Mouse (Mus musculus): ENCODE results near the gene Elavl1. TPM values are rescaled to one million over a fixed set of nuclear protein-coding genes. Genes with fewer than 3 reads are reported as not detected.

Elavl1 gene
- polyA plus RNA-seq, 1 experiment from 2014 or later: 90.9 TPM

DNA sequence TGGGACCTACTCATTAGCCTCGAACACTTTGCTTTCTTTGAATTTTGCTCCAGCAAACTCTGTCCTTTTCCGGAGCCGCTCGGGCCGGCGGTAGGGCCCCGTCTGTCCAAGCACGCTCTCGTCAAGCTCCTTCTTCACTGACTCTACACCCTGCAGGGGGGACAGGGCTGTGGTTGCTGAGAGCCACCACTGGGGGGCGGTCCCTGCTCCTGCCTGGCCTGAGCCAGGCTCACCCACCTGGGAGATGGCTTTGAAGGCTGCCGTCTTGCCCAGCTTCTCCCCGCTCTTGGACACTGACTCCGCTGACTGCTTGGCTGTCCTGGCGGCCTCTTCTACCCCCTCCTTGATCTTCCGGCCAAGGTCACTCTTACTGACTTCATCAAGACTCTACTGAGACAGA, 57.6 kb downstream of the Elavl1 start:
- H3K4me3 ChIP-seq (ENCODE audit: low read depth, low read length): no peak overlapping the region
- H3K36me3 ChIP-seq (ENCODE audit: insufficient read depth, low read length): peaks cover 37% of the 10 kb centered on the region
- DNase-seq (ENCODE audit: low spot score) (no peak), ATAC-seq (0 out of 2 replicates have a peak, but pooled peaks have one; percentile 41)
- H3K9me3 ChIP-seq (ENCODE audit: low read length): no peaks in the 10 kb centered on the region
- 79% methylated on average over 15 of the region's 15 CpGs for WGBS
- H3K4me2 ChIP-seq (replicated peaks; ENCODE audit: low read depth, low read length): no peak overlapping the region
- no peaks in the 10 kb centered on the region for H3K4me1 ChIP-seq (ENCODE audit: insufficient read depth, low read depth, low read length)
- H3K9ac ChIP-seq (replicated peaks; ENCODE audit: low read depth): no peak overlapping the region
- H3K27me3 ChIP-seq (replicated peaks; ENCODE audit: insufficient read depth, low read length): no peaks in the 10 kb centered on the region
- no peak overlapping the region for H3K27ac ChIP-seq (ENCODE audit: low read length)
- no peak for TF ChIP-seq EP300 (IDR thresholded peaks at IDR 0.05)
- peak; percentile 56 for TF ChIP-seq CTCF (IDR thresholded peaks at IDR 0.05)

DNA sequence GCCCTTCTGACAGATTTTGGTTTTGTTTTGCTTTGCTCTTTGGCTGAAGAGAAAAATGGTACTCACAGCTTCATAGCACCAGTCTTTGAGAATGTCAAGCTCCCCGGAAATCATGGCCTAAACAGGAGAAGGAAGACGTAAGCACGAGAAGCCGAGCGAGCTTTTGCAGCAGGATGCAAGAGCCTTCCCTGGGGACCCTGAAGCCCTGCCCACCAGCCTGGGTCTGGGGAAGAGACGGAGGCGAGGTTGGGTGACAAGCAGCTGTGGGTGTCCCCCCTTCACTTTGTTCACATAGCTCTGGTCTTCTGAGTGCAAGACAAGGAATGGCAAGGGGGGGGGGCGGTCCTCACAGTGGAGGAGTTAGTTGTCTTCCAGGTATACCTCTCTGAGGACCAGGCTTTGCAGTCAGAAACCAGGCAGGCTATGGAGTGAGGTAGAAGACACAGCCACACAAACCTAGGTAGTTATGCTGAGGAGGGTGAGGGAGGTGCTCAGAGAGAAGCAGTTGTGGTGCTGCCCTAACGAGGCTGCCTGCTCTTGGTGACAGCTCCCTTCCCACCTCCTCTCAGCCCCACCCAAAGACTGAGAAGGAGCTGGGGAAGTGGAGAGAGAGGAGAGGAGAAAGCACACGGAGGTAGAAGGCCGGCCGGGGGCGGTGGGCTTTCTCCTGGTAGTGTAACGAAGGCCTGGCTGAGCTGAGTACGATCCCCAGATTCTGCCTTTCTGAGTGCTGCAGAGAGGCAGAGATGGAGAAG, 59.9 kb downstream of the Elavl1 start:
- no peaks in the 10 kb centered on the region for H3K27me3 ChIP-seq (replicated peaks; ENCODE audit: insufficient read depth, low read length)
- no peak overlapping the region for H3K4me2 ChIP-seq (replicated peaks; ENCODE audit: low read depth, low read length)
- 90% methylated on average over 15 of the region's 15 CpGs for WGBS
- no peak overlapping the region for H3K27ac ChIP-seq (ENCODE audit: low read length)
- no peak for TF ChIP-seq EP300 (IDR thresholded peaks at IDR 0.05)
- TF ChIP-seq CTCF (IDR thresholded peaks at IDR 0.05): no peak
- H3K4me1 ChIP-seq (ENCODE audit: insufficient read depth, low read depth, low read length): no peaks in the 10 kb centered on the region
- H3K36me3 ChIP-seq (ENCODE audit: insufficient read depth, low read length): peaks cover 42% of the 10 kb centered on the region
- no peaks in the 10 kb centered on the region for H3K9me3 ChIP-seq (ENCODE audit: low read length)
- ATAC-seq (no peak; the same call in 1 of the 2 replicates), DNase-seq (ENCODE audit: low spot score) (no peak)
- no peak overlapping the region for H3K9ac ChIP-seq (replicated peaks; ENCODE audit: low read depth)
- H3K4me3 ChIP-seq (ENCODE audit: low read depth, low read length): no peak overlapping the region

- Histone ChIP-seq H3K27ac (ENCODE audit: low read length) (no peak overlapping the region), H3K4me3 (ENCODE audit: low read depth, low read length) (no peak overlapping the region), H3K36me3 (ENCODE audit: insufficient read depth, low read length) (peaks cover 35% of the 10 kb centered on the region), H3K9me3 (ENCODE audit: low read length) (no peaks in the 10 kb centered on the region), H3K27me3 (replicated peaks; ENCODE audit: insufficient read depth, low read length) (no peaks in the 10 kb centered on the region), H3K4me1 (ENCODE audit: insufficient read depth, low read depth, low read length) (no peaks in the 10 kb centered on the region), H3K9ac (replicated peaks; ENCODE audit: low read depth) (no peak overlapping the region), H3K4me2 (replicated peaks; ENCODE audit: low read depth, low read length) (no peak overlapping the region)
- TF ChIP-seq CTCF (IDR thresholded peaks at IDR 0.05) (no peak), EP300 (IDR thresholded peaks at IDR 0.05) (no peak)
- 81% methylated on average over 8 of the region's 8 CpGs for WGBS
- DNase-seq (ENCODE audit: low spot score) (no peak), ATAC-seq (no peak)
Observed at GRCm38 (mm10) chr8:4263105-4263791, 62.0 kb downstream of the Elavl1 start.

DNA sequence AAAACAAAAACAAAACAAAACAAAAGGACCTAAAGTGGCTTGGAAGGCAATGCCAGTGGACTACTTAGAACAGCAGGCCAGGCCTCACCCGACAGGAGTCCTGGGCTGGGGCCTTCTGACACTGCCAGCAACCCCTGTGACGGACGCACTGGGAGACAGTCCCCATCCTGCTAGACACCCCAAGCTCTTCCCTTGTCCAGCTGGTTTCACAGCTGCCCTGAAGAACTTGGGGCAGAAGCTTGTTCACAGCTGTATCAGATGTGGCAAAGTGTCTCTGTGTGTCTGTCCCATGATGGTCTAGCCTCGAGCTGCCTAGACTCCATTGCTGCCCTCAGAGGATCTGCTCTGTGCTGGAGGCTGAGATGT, 65.4 kb downstream of the Elavl1 start:
- no peak for ATAC-seq
- Histone ChIP-seq H3K4me3 (ENCODE audit: low read depth, low read length) (0 out of 2 replicates have a peak overlapping the region, but pooled peaks have one; percentile 55), H3K9me3 (ENCODE audit: low read length) (no peaks in the 10 kb centered on the region), H3K36me3 (ENCODE audit: insufficient read depth, low read length) (peaks cover 16% of the 10 kb centered on the region; the same call in 1 of the 2 replicates), H3K4me2 (replicated peaks; ENCODE audit: low read depth, low read length) (no peak overlapping the region), H3K27me3 (replicated peaks; ENCODE audit: insufficient read depth, low read length) (no peaks in the 10 kb centered on the region), H3K27ac (ENCODE audit: low read length) (0 out of 2 replicates have a peak overlapping the region, but pooled peaks have one; percentile 15), H3K4me1 (ENCODE audit: insufficient read depth, low read depth, low read length) (no peaks in the 10 kb centered on the region), H3K9ac (replicated peaks; ENCODE audit: low read depth) (no peak overlapping the region)
- no peak for DNase-seq (ENCODE audit: low spot score)
- TF ChIP-seq EP300 (IDR thresholded peaks at IDR 0.05): no peak
- no peak for TF ChIP-seq CTCF (IDR thresholded peaks at IDR 0.05)
- 86% methylated on average over 4 of the region's 4 CpGs for WGBS

- Histone ChIP-seq H3K4me3 (ENCODE audit: low read depth, low read length) (peak within 1 kb of the TSS; percentile 55), H3K9ac (replicated peaks; ENCODE audit: low read depth) (0 out of 2 replicates have a peak within 1 kb of the TSS, but pooled peaks have one; percentile 19), H3K9me3 (ENCODE audit: low read length) (no peaks in the 10 kb centered on the region), H3K27ac (ENCODE audit: low read length) (0 out of 2 replicates have a peak within 1 kb of the TSS, but pooled peaks have one; percentile 15), H3K27me3 (replicated peaks; ENCODE audit: insufficient read depth, low read length) (no peaks in the 10 kb centered on the region), H3K4me2 (replicated peaks; ENCODE audit: low read depth, low read length) (peak within 1 kb of the TSS; percentile 99), H3K4me1 (ENCODE audit: insufficient read depth, low read depth, low read length) (no peaks in the 10 kb centered on the region), H3K36me3 (ENCODE audit: insufficient read depth, low read length) (peaks cover 18% of the 10 kb centered on the region; the same call in 1 of the 2 replicates)
- WGBS: 13% methylated on average over 15 of the region's 33 CpGs
- peak; percentile 95 for ATAC-seq
- DNase-seq (ENCODE audit: low spot score): peak; percentile 94
- TF ChIP-seq EP300 (IDR thresholded peaks at IDR 0.05) (no peak), CTCF (IDR thresholded peaks at IDR 0.05) (no peak)
Observed at GRCm38 (mm10) chr8:4259125-4259804, 65.9 kb downstream of the Elavl1 start, which contains the start of gene Ctxn1. TSS of gene Ctxn1 (minus strand) at chr8:4259274.

GRCm38 (mm10) chr8:4258678-4259077, 66.5 kb downstream of the Elavl1 start:
- Histone ChIP-seq H3K4me2 (replicated peaks; ENCODE audit: low read depth, low read length) (peak overlapping the region; percentile 99), H3K27me3 (replicated peaks; ENCODE audit: insufficient read depth, low read length) (no peaks in the 10 kb centered on the region), H3K27ac (ENCODE audit: low read length) (no peak overlapping the region), H3K4me3 (ENCODE audit: low read depth, low read length) (peak overlapping the region; percentile 55), H3K36me3 (ENCODE audit: insufficient read depth, low read length) (peaks cover 18% of the 10 kb centered on the region; the same call in 1 of the 2 replicates), H3K9ac (replicated peaks; ENCODE audit: low read depth) (0 out of 2 replicates have a peak overlapping the region, but pooled peaks have one; percentile 19), H3K9me3 (ENCODE audit: low read length) (no peaks in the 10 kb centered on the region), H3K4me1 (ENCODE audit: insufficient read depth, low read depth, low read length) (no peaks in the 10 kb centered on the region)
- no peak for TF ChIP-seq CTCF (IDR thresholded peaks at IDR 0.05)
- no peak for TF ChIP-seq EP300 (IDR thresholded peaks at IDR 0.05)
- 0% methylated on average over 27 of the region's 32 CpGs for WGBS
- ATAC-seq (peak; percentile 56), DNase-seq (ENCODE audit: low spot score) (no peak)

All from lung, postnatal 0 days (tissue).